Mouse (Mus musculus) lung, adult 2 months (tissue): ENCODE data around the gene Icmt.
A peak's percentile ranks its signal among the peaks of the same experiment; 100 is the strongest.

Experiments
- CTCF ChIP-seq: fragments of 200-500 bp; IDR thresholded peaks from 2 replicates; pipeline ENCODE4 v1.5.1; 2011; ENCODE audit warnings: mild to moderate bottlenecking, low read length, control low read depth; ENCODE audit not compliant: insufficient read depth
- POLR2A ChIP-seq: fragments of 200-500 bp; IDR thresholded peaks from 2 replicates; pipeline ENCODE4 v1.6.1; 2011; ENCODE audit warnings: low read depth, mild to moderate bottlenecking, control low read depth, low read length, borderline replicate concordance; ENCODE audit errors: extremely low read depth

GRCm38 (mm10) chr4:152318517-152319234 lies 21.6 kb downstream of the Icmt start, which contains the start of gene Rnf207:
- peak; percentile 43 for TF ChIP-seq CTCF
- TF ChIP-seq POLR2A: no peak
